Mouse (Mus musculus): ENCODE results near the gene Rin2. TPM values are rescaled to one million over a fixed set of nuclear protein-coding genes. Genes with fewer than 3 reads are reported as not detected.

Gene Rin2
- polyA plus RNA-seq, 1 experiment, result 12.3 TPM

GRCm38 (mm10) chr2:145849170-145849905 is 174.3 kb downstream of the Rin2 start:
- H3K4me1 ChIP-seq (ENCODE audit: control insufficient read depth, insufficient read depth, low read length), result no peaks in the 10 kb centered on the region
- TF ChIP-seq CTCF (IDR thresholded peaks at IDR 0.05; ENCODE audit: borderline replicate concordance, insufficient read depth, low read depth, low read length), result no peak
- no peaks in the 10 kb centered on the region for H3K27me3 ChIP-seq (ENCODE audit: control insufficient read depth, insufficient read depth, low read length)
- no peak for DNase-seq
- H3K27ac ChIP-seq (ENCODE audit: insufficient read depth, low read length), result no peak overlapping the region
- no peak overlapping the region for H3K4me3 ChIP-seq (replicated peaks; ENCODE audit: insufficient read depth, low read depth, low read length)
- WGBS, result 75% methylated on average over 10 of the region's 10 CpGs

DNA sequence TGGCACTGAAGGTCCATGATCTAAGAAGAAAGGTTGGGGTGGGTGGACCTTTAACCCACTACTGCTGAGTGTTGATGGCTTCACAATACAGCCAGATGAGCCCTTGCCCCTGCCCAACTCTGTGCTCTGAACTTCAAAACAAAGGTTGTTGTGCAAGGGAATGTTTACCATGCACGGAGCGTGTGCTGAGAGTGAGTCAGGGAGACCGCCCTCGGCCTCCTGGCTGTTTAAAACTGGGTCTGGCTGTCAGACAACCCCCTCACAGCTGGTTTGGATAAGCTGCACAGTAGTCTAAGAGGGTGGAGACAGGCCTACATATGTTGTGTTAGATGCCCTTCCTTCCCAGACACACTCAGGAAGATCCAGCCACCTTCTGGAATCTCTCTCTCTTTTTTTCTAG is 175.8 kb downstream of the Rin2 start:
- Histone ChIP-seq H3K4me1 (ENCODE audit: control insufficient read depth, insufficient read depth, low read length) (no peaks in the 10 kb centered on the region), H3K4me3 (replicated peaks; ENCODE audit: insufficient read depth, low read depth, low read length) (no peak overlapping the region), H3K27ac (ENCODE audit: insufficient read depth, low read length) (no peak overlapping the region; the same call in 1 of the 2 replicates), H3K27me3 (ENCODE audit: control insufficient read depth, insufficient read depth, low read length) (no peaks in the 10 kb centered on the region)
- no peak for DNase-seq
- no peak for TF ChIP-seq CTCF (IDR thresholded peaks at IDR 0.05; ENCODE audit: borderline replicate concordance, insufficient read depth, low read depth, low read length)
- no peak for TF ChIP-seq POLR2A (IDR thresholded peaks at IDR 0.05; ENCODE audit: borderline replicate concordance, insufficient read depth, low read length)
- WGBS, result 67% methylated on average over 4 of the region's 4 CpGs

- Histone ChIP-seq H3K27ac (ENCODE audit: insufficient read depth, low read length) (no peak overlapping the region), H3K4me1 (ENCODE audit: control insufficient read depth, insufficient read depth, low read length) (peaks cover 5% of the 10 kb centered on the region), H3K4me3 (replicated peaks; ENCODE audit: insufficient read depth, low read depth, low read length) (no peak overlapping the region), H3K27me3 (ENCODE audit: control insufficient read depth, insufficient read depth, low read length) (no peaks in the 10 kb centered on the region)
- TF ChIP-seq POLR2A (IDR thresholded peaks at IDR 0.05; ENCODE audit: borderline replicate concordance, insufficient read depth, low read length), result no peak
- no peak for DNase-seq
- 89% methylated on average over 9 of the region's 9 CpGs for WGBS
Measured at GRCm38 (mm10) chr2:145855831-145856230, 180.8 kb downstream of the Rin2 start.

DNA sequence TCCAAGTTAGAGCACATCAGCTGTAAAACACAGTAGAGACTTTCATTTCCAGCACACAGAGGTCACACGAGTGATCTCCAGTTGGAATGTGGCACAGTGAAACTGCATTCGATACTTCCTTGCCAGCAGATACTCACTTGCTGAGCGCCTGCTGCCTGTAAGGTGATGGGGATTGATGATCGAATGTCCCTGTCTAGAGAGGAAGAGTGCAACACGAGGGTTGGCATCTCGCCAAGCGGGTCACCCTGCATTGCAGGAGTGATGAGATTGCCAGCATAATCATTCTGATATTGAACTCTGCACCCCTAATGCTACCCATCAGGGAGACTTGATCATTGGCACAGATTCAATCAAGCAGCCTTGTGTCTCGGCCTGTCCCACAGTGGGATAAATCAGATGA is 182.8 kb downstream of the Rin2 start:
- TF ChIP-seq POLR2A (IDR thresholded peaks at IDR 0.05; ENCODE audit: borderline replicate concordance, insufficient read depth, low read length) (no peak), CTCF (IDR thresholded peaks at IDR 0.05; ENCODE audit: borderline replicate concordance, insufficient read depth, low read depth, low read length) (no peak)
- DNase-seq, result peak in 1 of 2 experiments; percentile 20
- Histone ChIP-seq H3K27me3 (ENCODE audit: control insufficient read depth, insufficient read depth, low read length) (no peaks in the 10 kb centered on the region), H3K4me1 (ENCODE audit: control insufficient read depth, insufficient read depth, low read length) (peaks cover 5% of the 10 kb centered on the region), H3K4me3 (replicated peaks; ENCODE audit: insufficient read depth, low read depth, low read length) (no peak overlapping the region), H3K27ac (ENCODE audit: insufficient read depth, low read length) (no peak overlapping the region)
- 50% methylated on average over 8 of the region's 8 CpGs for WGBS

DNA sequence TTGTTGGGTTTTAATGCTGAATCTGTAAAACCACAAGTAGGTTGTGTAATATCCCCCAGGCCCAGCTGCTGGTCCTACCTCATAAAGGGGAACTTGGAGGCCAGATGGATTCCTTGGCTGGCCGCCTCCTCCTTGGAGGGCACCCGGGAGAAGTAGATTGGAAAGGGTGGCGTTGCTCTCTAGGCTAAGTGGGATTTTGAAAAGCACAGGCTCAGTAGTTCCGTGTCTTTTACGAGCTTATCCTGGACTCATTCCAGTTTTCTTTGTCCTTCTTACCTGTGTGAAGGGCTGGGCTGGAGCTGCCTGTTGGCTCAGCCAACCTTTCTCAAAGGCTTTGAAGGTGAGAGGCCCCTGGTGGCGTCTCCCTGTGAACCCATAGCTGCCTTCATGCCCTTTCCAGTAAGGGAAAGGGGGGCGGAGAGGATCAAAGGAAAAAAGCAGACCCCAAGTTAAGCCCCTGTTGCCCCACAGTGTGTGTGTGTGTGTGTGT is 184.5 kb downstream of the Rin2 start:
- TF ChIP-seq POLR2A (IDR thresholded peaks at IDR 0.05; ENCODE audit: borderline replicate concordance, insufficient read depth, low read length), result no peak
- no peak for TF ChIP-seq CTCF (IDR thresholded peaks at IDR 0.05; ENCODE audit: borderline replicate concordance, insufficient read depth, low read depth, low read length)
- Histone ChIP-seq H3K27ac (ENCODE audit: insufficient read depth, low read length) (peak overlapping the region; percentile 43; the same call in 1 of the 2 replicates), H3K27me3 (ENCODE audit: control insufficient read depth, insufficient read depth, low read length) (no peaks in the 10 kb centered on the region), H3K4me3 (replicated peaks; ENCODE audit: insufficient read depth, low read depth, low read length) (peak overlapping the region; percentile 66), H3K4me1 (ENCODE audit: control insufficient read depth, insufficient read depth, low read length) (peaks cover 5% of the 10 kb centered on the region)
- peak; percentile 46 to 51 for DNase-seq
- 33% methylated on average over 7 of the region's 7 CpGs for WGBS

DNA sequence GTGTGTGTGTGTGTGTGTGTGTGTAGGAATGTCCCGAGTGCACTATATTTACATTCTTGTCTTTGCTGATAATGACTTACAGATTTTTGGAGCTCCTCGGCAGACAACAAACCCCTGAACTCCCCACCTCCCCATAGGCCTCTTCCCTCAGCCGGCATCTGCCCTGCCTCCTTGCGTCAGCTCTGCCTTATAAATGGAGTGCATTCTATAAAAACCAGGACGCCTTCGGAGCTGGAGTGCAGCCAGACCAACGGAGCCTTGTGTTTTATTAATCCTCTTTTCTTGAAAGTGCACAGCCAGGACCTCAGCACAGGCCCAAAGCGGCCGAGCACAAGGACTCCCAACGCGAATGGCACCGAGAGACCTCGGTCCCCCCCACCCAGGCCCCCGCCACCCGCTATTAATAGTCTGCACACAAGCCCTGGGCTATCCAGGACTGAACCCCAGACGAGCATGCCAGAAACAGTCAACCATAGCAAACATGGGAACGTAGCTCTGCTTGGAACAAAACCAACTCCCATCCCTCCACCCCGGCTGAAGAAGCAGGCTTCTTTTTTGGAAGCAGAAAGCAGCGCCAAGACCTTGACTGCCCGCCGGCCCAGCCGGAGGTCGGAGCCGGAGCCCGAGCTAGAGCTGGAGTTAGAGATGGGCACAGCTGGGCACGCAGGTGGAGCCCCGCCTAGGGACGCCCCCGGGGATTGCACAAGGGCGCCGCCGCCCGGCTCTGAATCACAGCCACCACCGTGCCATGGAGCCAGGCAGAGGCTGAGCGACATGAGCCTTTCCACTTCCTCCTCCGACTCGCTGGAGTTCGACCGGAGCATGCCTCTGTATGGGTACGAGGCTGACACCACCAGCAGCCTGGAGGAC is 185.2 kb downstream of the Rin2 start:
- H3K27ac ChIP-seq (ENCODE audit: insufficient read depth, low read length), result peak overlapping the region; percentile 43
- no peaks in the 10 kb centered on the region for H3K27me3 ChIP-seq (ENCODE audit: control insufficient read depth, insufficient read depth, low read length)
- DNase-seq, result peak; percentile 78 to 85
- WGBS, result 2% methylated on average over 40 of the region's 40 CpGs
- H3K4me3 ChIP-seq (replicated peaks; ENCODE audit: insufficient read depth, low read depth, low read length), result peak overlapping the region; percentile 66
- 0 out of 2 replicates have a peak, but pooled peaks have one; percentile 10 for TF ChIP-seq POLR2A (IDR thresholded peaks at IDR 0.05; ENCODE audit: borderline replicate concordance, insufficient read depth, low read length)
- TF ChIP-seq CTCF (IDR thresholded peaks at IDR 0.05; ENCODE audit: borderline replicate concordance, insufficient read depth, low read depth, low read length), result peak; percentile 29; the same call in 1 of the 2 replicates
- peaks cover 5% of the 10 kb centered on the region for H3K4me1 ChIP-seq (ENCODE audit: control insufficient read depth, insufficient read depth, low read length)

GRCm38 (mm10) chr2:145861193-145862123 is 186.4 kb downstream of the Rin2 start:
- peak overlapping the region; percentile 65; the same call in 1 of the 2 replicates for H3K27ac ChIP-seq (ENCODE audit: insufficient read depth, low read length)
- no peak for TF ChIP-seq POLR2A (IDR thresholded peaks at IDR 0.05; ENCODE audit: borderline replicate concordance, insufficient read depth, low read length)
- no peak for TF ChIP-seq CTCF (IDR thresholded peaks at IDR 0.05; ENCODE audit: borderline replicate concordance, insufficient read depth, low read depth, low read length)
- H3K27me3 ChIP-seq (ENCODE audit: control insufficient read depth, insufficient read depth, low read length), result no peaks in the 10 kb centered on the region
- H3K4me3 ChIP-seq (replicated peaks; ENCODE audit: insufficient read depth, low read depth, low read length), result peak overlapping the region; percentile 66
- 55% methylated on average over 8 of the region's 8 CpGs for WGBS
- peaks cover 5% of the 10 kb centered on the region for H3K4me1 ChIP-seq (ENCODE audit: control insufficient read depth, insufficient read depth, low read length)
- DNase-seq, result no peak
